18 mouse cellular contexts compared by ENCODE assay signal in genomic region chr14:101373864-101374263, GRCm38 (mm10).
"Had no signal": no experiment of that assay in that cellular context is flagged by ENCODE, and none has a peak within 500 bp of the region (broad histone marks: within the 10 kb centered on the region; RNA-seq: fewer than 3 reads in every experiment).

No protein-coding gene starts in this region.

- H3K4me2 ChIP-seq: lung, embryonic 14.5 days; midbrain, embryonic 12.5 days; neural tube, embryonic 13.5 days; neural tube, embryonic 15.5 days had no signal

- H3K9ac ChIP-seq: lung, embryonic 14.5 days; midbrain, embryonic 12.5 days; neural tube, embryonic 13.5 days; neural tube, embryonic 15.5 days had no signal

- ATAC-seq: midbrain, embryonic 16.5 days had no signal

- H3K27me3 ChIP-seq: midbrain, embryonic 12.5 days; neural tube, embryonic 13.5 days; neural tube, embryonic 15.5 days had no signal

- H3K4me3 ChIP-seq: midbrain, embryonic 10.5 days; midbrain, embryonic 12.5 days; myocyte; neural tube, embryonic 13.5 days; neural tube, embryonic 15.5 days had no signal

- H3K9me3 ChIP-seq: midbrain, embryonic 10.5 days; midbrain, embryonic 12.5 days; neural tube, embryonic 13.5 days; neural tube, embryonic 15.5 days had no signal

- H3K36me3 ChIP-seq: midbrain, embryonic 10.5 days; midbrain, embryonic 12.5 days; neural tube, embryonic 13.5 days; neural tube, embryonic 15.5 days had no signal

- H3K27ac ChIP-seq: midbrain, embryonic 10.5 days; midbrain, embryonic 12.5 days; neural tube, embryonic 13.5 days; neural tube, embryonic 15.5 days had no signal

- DNase-seq: lung, embryonic 14.5 days; lung, postnatal 10 days; lung, postnatal 4 days; midbrain, embryonic 14.5 days; retina, postnatal 1 day; right cerebral cortex, adult 18-20 months; right cerebral cortex, postnatal 25 days; right cerebral cortex, postnatal 4 days; spleen, adult 18-20 months; thymus, adult 18-20 months; thymus, postnatal 14 days; thymus, postnatal 36 days had no signal
